Mouse (Mus musculus): ENCODE data around the gene Zdhhc17.

GRCm38 (mm10) chr10:111047895-111048294, 38.0 kb upstream of the Zdhhc17 start:
- TF ChIP-seq POLR2A (IDR thresholded peaks at IDR 0.05; ENCODE audit: insufficient read depth, low read length) (no peak), CTCF (IDR thresholded peaks at IDR 0.05; ENCODE audit: low read depth, low read length) (no peak), EP300 (IDR thresholded peaks at IDR 0.05; ENCODE audit: insufficient read depth, low read depth, low read length) (no peak)
